Mouse (Mus musculus): Measurements from ENCODE around the gene Dnaic2. TPM values are rescaled to one million over a fixed set of nuclear protein-coding genes. Genes with fewer than 3 reads are reported as not detected.

Gene Dnaic2
- polyA plus RNA-seq, 1 experiment, result 0.30 TPM

GRCm38 (mm10) chr11:114702311-114702995 is 24.8 kb upstream of the Dnaic2 start:
- Histone ChIP-seq H3K4me1 (ENCODE audit: control insufficient read depth, insufficient read depth, insufficient read length, low read length) (no peaks in the 10 kb centered on the region), H3K4me3 (ENCODE audit: low read depth, low read length) (no peak overlapping the region), H3K27me3 (ENCODE audit: control insufficient read depth, insufficient read depth, low read length) (no peaks in the 10 kb centered on the region), H3K27ac (ENCODE audit: insufficient read depth, low read depth, low read length) (0 out of 2 replicates have a peak overlapping the region, but pooled peaks have one; percentile 4), H3K36me3 (ENCODE audit: control insufficient read depth, insufficient read depth, low read length) (peaks cover 29% of the 10 kb centered on the region)
- WGBS, result 86% methylated on average over 15 of the region's 15 CpGs
- TF ChIP-seq POLR2A (IDR thresholded peaks at IDR 0.05; ENCODE audit: low read depth, low read length), result no peak
- no peak for TF ChIP-seq CTCF (IDR thresholded peaks at IDR 0.05; ENCODE audit: extremely low read depth, insufficient read length, insufficient replicate concordance, low read depth, low read length)

- TF ChIP-seq POLR2A (IDR thresholded peaks at IDR 0.05; ENCODE audit: low read depth, low read length) (no peak), CTCF (IDR thresholded peaks at IDR 0.05; ENCODE audit: extremely low read depth, insufficient read length, insufficient replicate concordance, low read depth, low read length) (no peak)
- Histone ChIP-seq H3K27ac (ENCODE audit: insufficient read depth, low read depth, low read length) (0 out of 2 replicates have a peak overlapping the region, but pooled peaks have one; percentile 4), H3K4me3 (ENCODE audit: low read depth, low read length) (no peak overlapping the region), H3K4me1 (ENCODE audit: control insufficient read depth, insufficient read depth, insufficient read length, low read length) (no peaks in the 10 kb centered on the region), H3K36me3 (ENCODE audit: control insufficient read depth, insufficient read depth, low read length) (peaks cover 33% of the 10 kb centered on the region), H3K27me3 (ENCODE audit: control insufficient read depth, insufficient read depth, low read length) (no peaks in the 10 kb centered on the region)
- 81% methylated on average over 6 of the region's 6 CpGs for WGBS
Measured at GRCm38 (mm10) chr11:114702996-114703361, 24.2 kb upstream of the Dnaic2 start.

- H3K27ac ChIP-seq (ENCODE audit: insufficient read depth, low read depth, low read length), result no peak overlapping the region
- H3K36me3 ChIP-seq (ENCODE audit: control insufficient read depth, insufficient read depth, low read length), result peaks cover 39% of the 10 kb centered on the region
- WGBS, result 79% methylated on average over 22 of the region's 22 CpGs
- TF ChIP-seq CTCF (IDR thresholded peaks at IDR 0.05; ENCODE audit: extremely low read depth, insufficient read length, insufficient replicate concordance, low read depth, low read length) (no peak), POLR2A (IDR thresholded peaks at IDR 0.05; ENCODE audit: low read depth, low read length) (no peak)
- no peaks in the 10 kb centered on the region for H3K27me3 ChIP-seq (ENCODE audit: control insufficient read depth, insufficient read depth, low read length)
- no peak overlapping the region for H3K4me3 ChIP-seq (ENCODE audit: low read depth, low read length)
- H3K4me1 ChIP-seq (ENCODE audit: control insufficient read depth, insufficient read depth, insufficient read length, low read length), result no peaks in the 10 kb centered on the region
Measured at GRCm38 (mm10) chr11:114704071-114704913, 22.9 kb upstream of the Dnaic2 start.

GRCm38 (mm10) chr11:114706358-114706757 is 20.9 kb upstream of the Dnaic2 start:
- TF ChIP-seq CTCF (IDR thresholded peaks at IDR 0.05; ENCODE audit: extremely low read depth, insufficient read length, insufficient replicate concordance, low read depth, low read length), result no peak
- TF ChIP-seq POLR2A (IDR thresholded peaks at IDR 0.05; ENCODE audit: low read depth, low read length), result no peak
- WGBS, result 68% methylated on average over 5 of the region's 5 CpGs
- H3K27me3 ChIP-seq (ENCODE audit: control insufficient read depth, insufficient read depth, low read length), result no peaks in the 10 kb centered on the region
- H3K36me3 ChIP-seq (ENCODE audit: control insufficient read depth, insufficient read depth, low read length), result peaks cover 37% of the 10 kb centered on the region
- no peak overlapping the region for H3K4me3 ChIP-seq (ENCODE audit: low read depth, low read length)
- no peak overlapping the region for H3K27ac ChIP-seq (ENCODE audit: insufficient read depth, low read depth, low read length)
- no peaks in the 10 kb centered on the region for H3K4me1 ChIP-seq (ENCODE audit: control insufficient read depth, insufficient read depth, insufficient read length, low read length)

- 86% methylated on average over 3 of the region's 3 CpGs for WGBS
- Histone ChIP-seq H3K27me3 (ENCODE audit: control insufficient read depth, insufficient read depth, low read length) (no peaks in the 10 kb centered on the region), H3K27ac (ENCODE audit: insufficient read depth, low read depth, low read length) (no peak overlapping the region), H3K36me3 (ENCODE audit: control insufficient read depth, insufficient read depth, low read length) (peaks cover 51% of the 10 kb centered on the region), H3K4me1 (ENCODE audit: control insufficient read depth, insufficient read depth, insufficient read length, low read length) (no peaks in the 10 kb centered on the region), H3K4me3 (ENCODE audit: low read depth, low read length) (no peak overlapping the region)
- TF ChIP-seq POLR2A (IDR thresholded peaks at IDR 0.05; ENCODE audit: low read depth, low read length), result no peak
- TF ChIP-seq CTCF (IDR thresholded peaks at IDR 0.05; ENCODE audit: extremely low read depth, insufficient read length, insufficient replicate concordance, low read depth, low read length), result no peak
Measured at GRCm38 (mm10) chr11:114711393-114711792, 15.8 kb upstream of the Dnaic2 start.

GRCm38 (mm10) chr11:114711861-114712260 is 15.3 kb upstream of the Dnaic2 start:
- TF ChIP-seq CTCF (IDR thresholded peaks at IDR 0.05; ENCODE audit: extremely low read depth, insufficient read length, insufficient replicate concordance, low read depth, low read length) (no peak), POLR2A (IDR thresholded peaks at IDR 0.05; ENCODE audit: low read depth, low read length) (no peak)
- Histone ChIP-seq H3K4me3 (ENCODE audit: low read depth, low read length) (no peak overlapping the region), H3K4me1 (ENCODE audit: control insufficient read depth, insufficient read depth, insufficient read length, low read length) (no peaks in the 10 kb centered on the region), H3K36me3 (ENCODE audit: control insufficient read depth, insufficient read depth, low read length) (peaks cover 52% of the 10 kb centered on the region), H3K27ac (ENCODE audit: insufficient read depth, low read depth, low read length) (no peak overlapping the region), H3K27me3 (ENCODE audit: control insufficient read depth, insufficient read depth, low read length) (no peaks in the 10 kb centered on the region)
- WGBS, result 86% methylated on average over 12 of the region's 12 CpGs

- no peak for TF ChIP-seq POLR2A (IDR thresholded peaks at IDR 0.05; ENCODE audit: low read depth, low read length)
- Histone ChIP-seq H3K27me3 (ENCODE audit: control insufficient read depth, insufficient read depth, low read length) (no peaks in the 10 kb centered on the region), H3K4me1 (ENCODE audit: control insufficient read depth, insufficient read depth, insufficient read length, low read length) (no peaks in the 10 kb centered on the region), H3K27ac (ENCODE audit: insufficient read depth, low read depth, low read length) (no peak overlapping the region), H3K36me3 (ENCODE audit: control insufficient read depth, insufficient read depth, low read length) (peaks cover 37% of the 10 kb centered on the region), H3K4me3 (ENCODE audit: low read depth, low read length) (no peak overlapping the region)
- 90% methylated on average over 6 of the region's 6 CpGs for WGBS
Measured at GRCm38 (mm10) chr11:114714526-114714925, 12.7 kb upstream of the Dnaic2 start.

Data from small intestine, adult 2 months (tissue).